Mouse (Mus musculus) ES-E14 (cell line): ENCODE data around the gene Thrb.

Source experiments
- CHD2 ChIP-seq: IDR thresholded peaks from 2 replicates; pipeline ENCODE4 v1.6.1; 2014; ENCODE audit warnings: mild to moderate bottlenecking, low read depth, low read length, inconsistent platforms
- HCFC1 ChIP-seq: IDR thresholded peaks from 2 replicates; pipeline ENCODE4 v1.6.1; 2012; ENCODE audit warnings: low read length, inconsistent platforms, borderline replicate concordance; ENCODE audit not compliant: insufficient read depth
- MAFK ChIP-seq: IDR thresholded peaks from 2 replicates; pipeline ENCODE4 v1.6.1; 2014; ENCODE audit warnings: mild to moderate bottlenecking, low read depth, low read length, inconsistent platforms; ENCODE audit not compliant: insufficient read depth
- ZC3H11A ChIP-seq: IDR thresholded peaks from 2 replicates; pipeline ENCODE4 v1.6.1; 2012; ENCODE audit warnings: low read depth, mild to moderate bottlenecking, inconsistent platforms, low read length, borderline replicate concordance
- ZNF384 ChIP-seq: IDR thresholded peaks from 2 replicates; pipeline ENCODE4 v1.6.1; 2012; ENCODE audit warnings: low read depth, low read length, inconsistent platforms

DNA sequence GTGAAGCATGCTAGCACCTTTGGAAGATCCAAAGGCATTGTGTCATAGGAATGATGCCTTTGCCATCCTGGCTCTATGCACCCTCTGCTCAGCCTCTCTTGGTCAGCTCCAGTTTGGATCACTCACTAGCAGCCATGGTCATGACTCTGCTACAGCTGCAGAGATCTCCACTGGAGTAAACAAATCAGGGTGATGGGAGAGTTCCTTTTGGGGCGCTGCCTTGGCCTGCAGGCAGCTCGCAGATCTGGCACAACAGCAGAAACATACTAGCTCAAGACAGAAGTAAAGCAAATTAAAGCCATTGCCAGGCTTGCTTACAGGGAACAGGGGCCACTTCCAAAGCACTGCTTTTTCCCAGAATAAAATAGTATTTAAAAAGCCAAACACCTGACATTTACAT lies 186.6 kb downstream of the Thrb start:
- no peak for TF ChIP-seq HCFC1
- TF ChIP-seq CHD2: no peak
- no peak for TF ChIP-seq ZC3H11A
- TF ChIP-seq MAFK: no peak
- no peak for TF ChIP-seq ZNF384
